Mouse (Mus musculus) stomach, embryonic 15.5 days (tissue): ENCODE results near the gene Kcnj14. TPM values are rescaled to one million over a fixed set of nuclear protein-coding genes. Genes with fewer than 3 reads are reported as not detected.

Experiments used
- ATAC-seq: fragments of 200-750 bp; cut with Nextera tagmentation; 2 replicates; pipeline ENCODE4 v1.8.0; 2017; ENCODE audit warnings: low read depth, moderate number of reproducible peaks, moderate TSS enrichment; ENCODE audit not compliant: insufficient read depth, low FRiP score
- H3K27ac ChIP-seq: fragments of 300-500 bp; sonication (generic); 2 replicates; pipeline ENCODE4 v1.5.1; 2015; ENCODE audit warnings: mild to moderate bottlenecking, inconsistent platforms
- H3K27me3 ChIP-seq: fragments of 300-500 bp; sonication (generic); replicated peaks from 2 replicates; pipeline ENCODE4 v1.6.1; 2015; ENCODE audit warnings: inconsistent platforms
- H3K36me3 ChIP-seq: fragments of 300-500 bp; sonication (generic); 2 replicates; pipeline ENCODE4 v1.6.1; 2015; ENCODE audit warnings: inconsistent platforms
- H3K4me1 ChIP-seq: fragments of 300-500 bp; sonication (generic); 2 replicates; pipeline ENCODE4 v1.6.1; 2015; ENCODE audit warnings: inconsistent platforms
- H3K4me2 ChIP-seq: fragments of 300-500 bp; sonication (generic); 2 replicates; pipeline ENCODE4 v1.6.1; 2015; ENCODE audit warnings: mild to moderate bottlenecking, inconsistent platforms
- H3K4me3 ChIP-seq: fragments of 300-500 bp; sonication (generic); replicated peaks from 2 replicates; pipeline ENCODE4 v1.5.1; 2015; ENCODE audit warnings: inconsistent platforms
- H3K9ac ChIP-seq: fragments of 300-500 bp; sonication (generic); 2 replicates; pipeline ENCODE4 v1.6.1; 2015; ENCODE audit warnings: inconsistent platforms
- H3K9me3 ChIP-seq: fragments of 300-500 bp; sonication (generic); 2 replicates; pipeline ENCODE4 v1.6.1; 2016; ENCODE audit warnings: inconsistent platforms
- WGBS: fragments of 180-500 bp; shearing (Covaris S2); methylation state at CpG from one replicate; pipeline ENCODE4 v1.1.7; 2015; 5-methylcytosine and 5-hydroxymethylcytosine counted together
- polyA plus RNA-seq: library from polyadenylated mRNA; unstranded; fragments of >200 nt; fragmentation: Nextera tagmentation; extraction: Ambion mirVana; gene quantifications from 2 replicates; pipeline ENCODE4 v1.2.1, GENCODE M21; 2015

The Kcnj14 gene
- polyA plus RNA-seq, 1 experiment from 2014 or later: 1.0 TPM

DNA sequence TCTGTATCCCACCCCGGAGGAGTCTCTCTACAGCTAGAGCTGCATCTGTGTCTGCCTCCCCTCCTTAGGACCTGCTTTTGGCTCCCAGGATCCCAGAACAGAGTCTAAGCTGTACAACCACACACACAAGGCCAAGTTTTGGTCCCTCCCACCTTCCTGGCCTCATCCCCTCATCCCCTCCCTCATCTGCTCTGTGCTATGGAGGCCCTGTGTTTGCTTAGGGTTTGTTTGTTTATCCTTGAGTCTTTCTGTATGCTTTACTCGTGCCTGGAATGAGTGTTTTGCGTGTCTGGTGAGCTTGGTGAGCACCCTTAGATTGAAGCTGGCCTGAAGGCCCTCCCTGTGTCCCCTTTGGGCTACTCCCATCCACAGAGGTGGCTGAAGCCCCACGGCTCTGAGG, 34.4 kb upstream of the Kcnj14 start:
- Histone ChIP-seq H3K4me1 (peaks cover 23% of the 10 kb centered on the region), H3K4me3 (no peak overlapping the region), H3K9ac (no peak overlapping the region), H3K27ac (no peak overlapping the region), H3K9me3 (no peaks in the 10 kb centered on the region), H3K4me2 (no peak overlapping the region), H3K36me3 (no peaks in the 10 kb centered on the region), H3K27me3 (0 out of 2 replicates have a peak, but pooled peaks cover 12% of the 10 kb centered on the region)
- 36% methylated on average over 4 of the region's 4 CpGs for WGBS
- ATAC-seq: peak; percentile 58

DNA sequence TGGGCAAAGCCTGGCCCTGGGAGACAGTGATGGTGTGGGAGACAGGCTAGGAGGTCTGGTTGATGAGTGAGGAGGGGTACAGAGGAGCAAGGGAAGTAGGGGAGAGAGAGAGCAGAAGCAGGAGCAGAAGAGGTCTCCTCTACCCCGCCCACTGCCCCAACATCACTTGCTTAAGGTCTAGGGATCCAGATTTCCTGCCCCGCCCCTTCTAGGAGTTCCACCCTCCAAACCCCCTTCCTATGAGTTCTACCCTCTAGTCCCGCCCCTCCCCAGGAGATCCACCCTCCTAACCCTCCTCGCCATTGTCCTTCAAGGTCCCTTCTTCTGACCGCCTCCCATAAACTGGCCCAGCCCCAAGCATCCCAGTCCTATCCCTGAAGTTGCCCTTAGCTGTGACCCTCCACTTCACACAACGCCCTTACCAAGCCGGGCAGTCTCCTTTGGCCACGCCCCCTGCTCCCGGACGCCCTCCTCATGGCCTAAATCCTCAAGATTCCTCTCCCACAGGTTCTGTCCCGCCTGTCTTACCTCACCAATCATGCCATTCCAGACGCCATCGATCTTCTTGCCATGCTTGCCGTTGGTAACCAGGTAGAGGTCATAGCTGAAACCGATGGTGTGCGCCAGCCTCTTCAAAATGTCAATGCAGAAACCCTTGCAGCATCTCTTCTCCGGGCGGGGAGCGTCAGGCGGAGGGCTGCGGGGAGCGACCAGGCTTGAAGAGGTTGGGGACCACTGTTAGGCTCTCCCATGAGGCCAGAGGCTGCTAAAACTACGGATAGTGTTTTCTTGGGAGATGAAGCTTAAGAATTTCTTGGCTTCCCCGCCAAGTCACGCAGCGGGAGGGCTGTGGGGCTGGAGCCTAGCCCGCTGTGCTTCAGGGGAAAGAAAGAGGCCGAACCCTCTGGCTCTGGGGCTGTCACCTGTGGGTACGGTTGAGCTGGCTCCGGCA, 32.6 kb upstream of the Kcnj14 start:
- 0 out of 2 replicates have a peak, but pooled peaks have one; percentile 28 for ATAC-seq
- H3K27me3 ChIP-seq: 0 out of 2 replicates have a peak, but pooled peaks cover 10% of the 10 kb centered on the region
- no peaks in the 10 kb centered on the region for H3K36me3 ChIP-seq
- no peaks in the 10 kb centered on the region for H3K9me3 ChIP-seq
- WGBS: 6% methylated on average over 30 of the region's 30 CpGs
- peak overlapping the region; percentile 60 for H3K4me2 ChIP-seq
- no peak overlapping the region for H3K27ac ChIP-seq
- H3K4me1 ChIP-seq: peaks cover 23% of the 10 kb centered on the region
- peak overlapping the region; percentile 33 for H3K4me3 ChIP-seq
- no peak overlapping the region for H3K9ac ChIP-seq

DNA sequence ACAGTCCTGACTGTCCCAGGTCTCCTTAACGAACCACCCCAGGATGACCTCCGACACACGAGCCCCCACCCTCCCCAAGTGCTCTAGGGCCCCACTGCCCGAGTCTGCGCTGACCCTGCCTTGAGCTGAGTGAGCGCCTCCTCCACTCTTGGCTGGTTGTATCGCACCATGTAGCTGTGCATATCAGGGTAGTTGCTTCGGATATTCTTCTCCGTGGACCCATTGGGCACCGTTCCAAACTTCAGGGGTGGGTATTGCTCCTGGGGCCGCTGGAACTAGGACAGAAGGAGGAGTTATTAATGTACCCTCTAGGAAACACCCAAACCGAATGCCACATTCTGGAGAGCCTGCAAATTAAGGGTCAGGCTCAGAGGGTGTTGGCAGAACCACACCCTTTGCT, 28.5 kb upstream of the Kcnj14 start:
- Histone ChIP-seq H3K27ac (no peak overlapping the region), H3K27me3 (0 out of 2 replicates have a peak, but pooled peaks cover 10% of the 10 kb centered on the region), H3K4me3 (no peak overlapping the region), H3K36me3 (no peaks in the 10 kb centered on the region), H3K4me1 (peaks cover 17% of the 10 kb centered on the region), H3K9me3 (no peaks in the 10 kb centered on the region), H3K9ac (no peak overlapping the region), H3K4me2 (no peak overlapping the region)
- ATAC-seq: no peak
- 79% methylated on average over 12 of the region's 12 CpGs for WGBS

DNA sequence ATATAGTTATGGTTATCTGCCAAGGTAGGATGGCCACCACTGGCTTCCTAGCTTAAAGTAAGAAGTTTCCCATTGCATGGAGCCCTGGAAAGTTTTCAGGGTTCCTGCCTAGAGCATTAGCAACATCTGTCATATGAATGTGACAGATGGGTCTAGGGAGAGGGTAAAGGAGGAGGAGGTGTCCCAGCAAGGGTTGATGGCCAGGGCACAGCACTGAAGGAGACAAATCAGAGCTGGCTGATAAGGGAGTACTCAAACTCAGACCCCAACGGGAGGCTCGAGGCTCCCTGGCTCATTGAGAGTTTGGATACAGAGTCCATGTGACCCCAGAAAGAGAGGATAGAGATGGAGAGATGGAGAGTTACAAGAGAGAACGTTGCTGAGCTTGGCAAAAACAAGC, 26.1 kb upstream of the Kcnj14 start:
- Histone ChIP-seq H3K27me3 (no peaks in the 10 kb centered on the region), H3K9me3 (no peaks in the 10 kb centered on the region), H3K27ac (no peak overlapping the region), H3K9ac (no peak overlapping the region), H3K4me1 (no peaks in the 10 kb centered on the region), H3K4me2 (no peak overlapping the region), H3K36me3 (no peaks in the 10 kb centered on the region), H3K4me3 (no peak overlapping the region)
- WGBS: 54% methylated on average over 3 of the region's 3 CpGs
- no peak for ATAC-seq

DNA sequence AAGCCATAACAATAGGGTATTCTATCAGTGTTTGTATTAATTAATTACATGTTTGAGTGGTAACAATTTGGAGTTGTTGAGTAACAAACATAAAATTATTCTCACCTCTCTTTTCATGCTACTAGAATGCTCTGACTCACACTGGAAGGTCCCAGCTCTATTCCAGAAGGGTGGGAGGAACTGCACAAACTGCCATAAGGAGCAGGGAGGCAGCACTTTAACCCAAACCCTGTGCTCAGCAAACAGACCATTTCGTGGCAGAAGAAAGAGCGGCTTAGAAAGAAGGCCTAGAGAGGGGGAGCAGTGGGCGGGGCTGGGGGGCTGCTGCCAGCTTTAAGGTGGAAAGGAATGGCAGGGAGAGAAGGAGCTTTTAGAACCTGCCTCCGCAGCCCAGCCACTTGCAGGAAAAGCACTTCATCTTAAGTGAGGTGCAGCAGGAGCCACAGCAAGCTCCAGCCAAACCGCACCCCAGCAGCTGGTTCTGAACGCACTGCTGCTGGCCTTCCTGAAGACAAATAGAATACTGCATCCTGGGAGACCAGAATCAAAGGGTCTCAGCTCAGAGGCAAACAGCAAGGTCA, 24.0 kb upstream of the Kcnj14 start:
- Histone ChIP-seq H3K9ac (no peak overlapping the region), H3K36me3 (no peaks in the 10 kb centered on the region), H3K27ac (no peak overlapping the region), H3K27me3 (no peaks in the 10 kb centered on the region), H3K9me3 (no peaks in the 10 kb centered on the region), H3K4me3 (no peak overlapping the region), H3K4me1 (no peaks in the 10 kb centered on the region), H3K4me2 (no peak overlapping the region)
- peak; percentile 35; the same call in 1 of the 2 replicates for ATAC-seq
- 14% methylated on average over 6 of the region's 6 CpGs for WGBS

DNA sequence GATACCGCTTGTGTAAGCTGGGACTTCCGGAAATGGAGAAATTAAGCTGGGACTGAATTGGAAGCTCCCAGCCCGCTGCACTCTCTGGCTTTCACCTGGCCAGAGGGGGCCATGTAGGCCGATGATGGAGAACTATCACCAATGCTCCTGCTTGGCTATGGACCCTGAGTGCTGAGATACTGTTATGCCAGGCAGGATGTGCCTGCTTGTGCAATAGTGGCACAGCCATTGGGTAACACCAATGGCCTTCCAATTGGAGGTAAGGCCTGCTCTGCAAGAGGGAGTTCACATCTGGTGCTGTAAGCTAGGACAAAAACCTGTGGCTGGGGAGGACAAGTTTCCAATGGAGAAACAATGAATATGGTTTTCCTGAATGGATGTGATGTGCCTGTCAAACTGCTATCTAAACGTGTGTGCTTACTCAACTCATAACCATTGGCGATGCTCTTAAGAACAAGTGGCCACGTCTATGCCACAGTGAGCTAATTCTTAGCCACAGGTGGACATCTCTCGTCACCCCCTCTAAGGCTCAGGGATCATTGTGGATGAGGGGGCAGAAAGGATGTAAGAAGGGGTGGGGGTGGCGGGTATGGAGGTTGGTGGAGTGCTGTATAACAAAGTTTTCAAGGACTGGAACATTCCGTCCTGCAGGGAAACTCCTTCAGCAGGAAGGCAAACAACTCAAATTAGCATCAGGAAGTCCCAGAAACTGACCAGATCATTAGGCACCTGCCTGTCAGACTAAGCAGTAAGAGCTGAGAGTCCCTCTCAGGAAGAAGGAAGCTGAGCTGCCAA, 18.6 kb upstream of the Kcnj14 start:
- H3K9ac ChIP-seq: no peak overlapping the region
- no peak overlapping the region for H3K4me3 ChIP-seq

DNA sequence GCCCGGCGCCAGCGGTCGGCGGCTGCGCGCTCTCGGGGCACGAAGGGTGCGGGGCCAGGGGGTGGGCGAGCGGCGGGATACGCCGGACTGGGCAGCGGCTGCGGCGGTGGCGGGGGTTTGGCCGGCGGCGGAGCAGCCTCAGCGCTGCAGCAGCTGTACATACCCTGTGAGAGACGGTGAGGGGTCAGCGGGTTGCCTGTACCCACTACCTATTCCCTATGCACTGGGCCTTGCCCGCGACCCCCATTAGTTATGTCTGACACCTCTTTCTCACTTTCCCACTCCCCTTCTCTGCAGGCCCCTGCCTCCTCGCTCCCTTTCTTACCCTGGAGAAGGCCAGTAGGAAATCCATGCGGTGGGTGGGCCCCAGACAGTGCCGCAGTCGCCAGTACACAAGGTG, 9.3 kb upstream of the Kcnj14 start:
- Histone ChIP-seq H3K27ac (no peak overlapping the region), H3K9me3 (no peaks in the 10 kb centered on the region), H3K36me3 (no peaks in the 10 kb centered on the region), H3K9ac (no peak overlapping the region; the same call in 1 of the 2 replicates), H3K4me2 (peak overlapping the region; percentile 73), H3K27me3 (peaks cover 47% of the 10 kb centered on the region), H3K4me1 (peaks cover 23% of the 10 kb centered on the region; the same call in 1 of the 2 replicates), H3K4me3 (peak overlapping the region; percentile 44)
- ATAC-seq: no peak
- WGBS: 5% methylated on average over 19 of the region's 31 CpGs

More for the DNA sequence above, 18.6 kb upstream of the Kcnj14 start:
- no peak overlapping the region for H3K4me2 ChIP-seq
- WGBS: 84% methylated on average over 10 of the region's 10 CpGs
- H3K36me3 ChIP-seq: no peaks in the 10 kb centered on the region
- H3K4me1 ChIP-seq: no peaks in the 10 kb centered on the region
- H3K27me3 ChIP-seq: no peaks in the 10 kb centered on the region; the same call in 1 of the 2 replicates
- H3K27ac ChIP-seq: no peak overlapping the region
- no peaks in the 10 kb centered on the region for H3K9me3 ChIP-seq
- no peak for ATAC-seq

DNA sequence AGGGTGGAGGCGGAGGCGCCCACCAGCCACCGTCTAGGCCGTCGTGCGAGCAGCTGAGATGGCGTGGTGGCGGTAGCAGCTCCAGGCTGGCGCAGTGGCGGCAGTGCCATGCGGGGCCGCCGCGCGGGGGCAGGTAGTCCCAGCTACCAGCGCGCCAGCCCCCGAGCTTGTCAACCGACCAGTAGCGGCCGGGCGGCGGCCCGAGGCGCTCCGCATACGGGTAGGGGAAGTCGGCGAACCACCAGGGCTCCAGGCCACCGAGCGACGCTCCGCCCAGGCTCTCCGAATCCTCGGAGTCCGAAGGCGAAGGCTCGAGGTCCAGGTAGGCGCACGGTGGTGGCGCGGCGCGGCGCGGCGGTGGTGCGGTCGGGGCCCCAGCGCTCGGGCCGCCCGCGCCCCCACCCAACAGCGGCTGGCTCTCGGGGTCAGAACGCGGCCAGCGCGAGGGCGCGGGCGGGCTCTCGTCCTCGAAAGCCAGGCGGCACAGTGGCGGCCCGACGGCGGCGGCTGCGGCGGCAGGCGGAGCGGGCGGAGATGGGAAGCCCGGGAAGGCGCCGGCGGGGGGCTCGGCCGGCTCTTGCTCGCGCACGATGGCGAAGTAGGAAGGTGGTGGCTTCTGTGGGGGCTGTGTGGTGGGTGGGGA, 8.7 kb upstream of the Kcnj14 start:
- peak; percentile 20; the same call in 1 of the 2 replicates for ATAC-seq
- no peaks in the 10 kb centered on the region for H3K36me3 ChIP-seq
- H3K27ac ChIP-seq: no peak overlapping the region
- H3K9me3 ChIP-seq: no peaks in the 10 kb centered on the region
- WGBS: under 1% methylated on average over 72 of the region's 86 CpGs
- H3K4me3 ChIP-seq: peak overlapping the region; percentile 44
- H3K9ac ChIP-seq: no peak overlapping the region; the same call in 1 of the 2 replicates
- peak overlapping the region; percentile 73 for H3K4me2 ChIP-seq
- H3K27me3 ChIP-seq: peaks cover 47% of the 10 kb centered on the region
- H3K4me1 ChIP-seq: peaks cover 23% of the 10 kb centered on the region; the same call in 1 of the 2 replicates

DNA sequence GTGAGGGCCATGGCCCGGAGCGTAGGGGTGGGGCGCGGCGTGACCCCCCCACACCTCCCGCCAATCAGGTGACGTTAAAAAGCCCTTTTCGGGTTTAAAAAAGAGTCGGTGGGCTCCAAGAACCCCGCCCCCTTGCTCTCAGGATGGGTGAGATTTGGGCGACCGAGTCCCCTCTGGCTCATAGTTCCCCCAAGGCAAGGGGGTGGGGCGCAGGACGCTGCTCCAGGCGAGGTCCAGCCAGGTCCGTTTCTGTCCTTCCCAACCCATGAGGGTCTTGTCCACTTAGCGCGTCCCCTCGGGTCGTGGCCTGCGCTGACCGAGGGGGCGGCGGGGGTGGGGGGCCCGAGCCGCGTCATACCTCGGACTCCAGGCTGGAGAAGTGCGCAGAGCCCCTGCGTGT, 7.8 kb upstream of the Kcnj14 start:
- Histone ChIP-seq H3K4me2 (peak overlapping the region; percentile 73), H3K27ac (no peak overlapping the region), H3K36me3 (peaks cover 2% of the 10 kb centered on the region; the same call in 1 of the 2 replicates), H3K9me3 (no peaks in the 10 kb centered on the region), H3K4me1 (peaks cover 23% of the 10 kb centered on the region; the same call in 1 of the 2 replicates), H3K9ac (no peak overlapping the region), H3K4me3 (peak overlapping the region; percentile 44), H3K27me3 (peaks cover 47% of the 10 kb centered on the region)
- 11% methylated on average over 30 of the region's 30 CpGs for WGBS
- ATAC-seq: no peak

DNA sequence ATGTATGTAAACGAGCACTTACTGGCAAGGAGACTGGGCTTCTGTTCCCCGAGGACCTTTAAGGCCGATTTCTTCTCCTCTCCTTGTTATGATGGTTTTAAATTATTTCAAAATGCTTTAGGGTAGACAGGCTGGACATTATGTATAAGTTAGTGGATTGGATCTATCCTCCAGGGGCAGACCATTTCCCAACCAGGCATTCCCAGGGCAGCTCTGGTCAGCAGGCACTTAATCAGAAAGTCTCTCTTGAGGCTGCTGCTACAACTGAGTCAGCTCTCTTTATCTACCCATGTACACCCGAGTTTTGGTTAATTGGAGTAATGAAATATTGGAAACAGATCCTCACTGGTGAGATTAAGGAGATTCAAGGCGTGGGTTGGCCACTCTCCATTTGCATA, 6.5 kb upstream of the Kcnj14 start:
- ATAC-seq: no peak
- Histone ChIP-seq H3K9me3 (no peaks in the 10 kb centered on the region), H3K27ac (no peak overlapping the region), H3K4me3 (peak overlapping the region; percentile 79), H3K27me3 (peaks cover 47% of the 10 kb centered on the region), H3K4me1 (peaks cover 23% of the 10 kb centered on the region; the same call in 1 of the 2 replicates), H3K9ac (peak overlapping the region; percentile 20; the same call in 1 of the 2 replicates), H3K36me3 (peaks cover 14% of the 10 kb centered on the region; the same call in 1 of the 2 replicates), H3K4me2 (peak overlapping the region; percentile 74)
- WGBS: 20% methylated on average over 5 of the region's 5 CpGs
